Mouse (Mus musculus) small intestine, adult 2 months (tissue): ENCODE results near the gene Sorcs1.

Source experiments
- CTCF ChIP-seq: fragments of 200-500 bp; IDR thresholded peaks from 2 replicates; pipeline ENCODE4 v1.5.1; 2012; ENCODE audit warnings: low read depth, mild to moderate bottlenecking, control low read depth, inconsistent platforms, low read length, moderate library complexity, mixed read lengths; ENCODE audit not compliant: insufficient replicate concordance, insufficient read length; ENCODE audit errors: extremely low read depth
- POLR2A ChIP-seq: fragments of 200-500 bp; IDR thresholded peaks from 2 replicates; pipeline ENCODE4 v1.6.1; 2012; ENCODE audit warnings: low read depth, mild to moderate bottlenecking, control low read depth, inconsistent platforms, low read length, moderate library complexity

GRCm38 (mm10) chr19:50220476-50220875, 458.0 kb downstream of the Sorcs1 start:
- no peak for TF ChIP-seq CTCF
- TF ChIP-seq POLR2A, result no peak
